Mouse (Mus musculus) midbrain, postnatal 0 days (tissue): ENCODE measurements around the gene Cdh23. TPM values are rescaled to one million over a fixed set of nuclear protein-coding genes. Genes with fewer than 3 reads are reported as not detected.
A peak's percentile ranks its signal among the peaks of the same experiment; 100 is the strongest.

Experiments
- ATAC-seq: fragments of 200-750 bp; cut with Nextera tagmentation; 2 replicates; pipeline ENCODE4 v1.8.0; 2017; ENCODE audit warnings: moderate number of reproducible peaks, mild to moderate bottlenecking, moderate TSS enrichment, moderate library complexity; ENCODE audit not compliant: low FRiP score
- DNase-seq: peaks from one replicate; pipeline ENCODE4 v3.0.0-alpha.2; 2015; ENCODE audit warnings: low spot score
- H3K27ac ChIP-seq: fragments of 300-500 bp; sonication (generic); 2 replicates; pipeline ENCODE4 v1.5.1; 2014; ENCODE audit warnings: low read depth, mild to moderate bottlenecking, low read length, mixed read lengths
- H3K27me3 ChIP-seq: fragments of 300-500 bp; sonication (generic); 2 replicates; pipeline ENCODE4 v1.6.1; 2014; ENCODE audit warnings: low read length, control low read depth, mixed read lengths; ENCODE audit not compliant: insufficient read depth
- H3K36me3 ChIP-seq: fragments of 300-500 bp; sonication (generic); 2 replicates; pipeline ENCODE4 v1.6.1; 2014; ENCODE audit warnings: low read length, control low read depth, mixed read lengths; ENCODE audit not compliant: insufficient read depth
- H3K4me1 ChIP-seq: fragments of 300-500 bp; sonication (generic); 2 replicates; pipeline ENCODE4 v1.6.1; 2014; ENCODE audit warnings: mild to moderate bottlenecking, control low read depth, antibody characterized with exemption, low read length, mixed read lengths; ENCODE audit not compliant: insufficient read depth
- H3K4me2 ChIP-seq: fragments of 300-500 bp; sonication (generic); 2 replicates; pipeline ENCODE4 v1.6.1; 2014; ENCODE audit warnings: low read depth, mild to moderate bottlenecking, low read length, mixed read lengths; ENCODE audit not compliant: poor library complexity, severe bottlenecking
- H3K4me3 ChIP-seq: fragments of 300-500 bp; sonication (generic); 2 replicates; pipeline ENCODE4 v1.5.1; 2014; ENCODE audit warnings: low read depth, mild to moderate bottlenecking, low read length, moderate library complexity
- H3K9ac ChIP-seq: fragments of 300-500 bp; sonication (generic); replicated peaks from 2 replicates; pipeline ENCODE4 v1.6.1; 2014; ENCODE audit warnings: mild to moderate bottlenecking, low read length, moderate library complexity, mixed read lengths; ENCODE audit not compliant: poor library complexity, severe bottlenecking
- H3K9me3 ChIP-seq: fragments of 300-500 bp; sonication (generic); 2 replicates; pipeline ENCODE4 v1.6.1; 2016; ENCODE audit warnings: low read length, control low read depth
- CTCF ChIP-seq: IDR thresholded peaks from 2 replicates; pipeline ENCODE4 v1.5.1; 2016; ENCODE audit warnings: antibody characterized with exemption, mild to moderate bottlenecking
- WGBS: fragments of 180-500 bp; shearing (Covaris S2); extraction: QIAGEN DNeasy Blood & Tissue Kit; methylation state at CpG from one replicate; pipeline ENCODE4 v1.1.7; 2014; 5-methylcytosine and 5-hydroxymethylcytosine counted together
- polyA plus RNA-seq: library from polyadenylated mRNA; unstranded; fragments of >200 nt; fragmentation: Nextera tagmentation; extraction: Ambion mirVana; gene quantifications from 2 replicates; pipeline ENCODE4 v1.2.1, GENCODE M21; 2015
- total RNA-seq: library from RNA; depleted of rRNA; stranded (reverse); fragments of >200 nt; gene quantifications from 2 replicates; pipeline ENCODE4 v1.2.3, GENCODE M21; 2014

Gene Cdh23
- total and polyA plus RNA-seq, 2 experiments from 2014 or later, result 4.8 to 20.8 TPM

GRCm38 (mm10) chr10:60398051-60398814 is 298.1 kb downstream of the Cdh23 start:
- TF ChIP-seq CTCF, result 0 out of 2 replicates have a peak, but pooled peaks have one; percentile 2
- no peaks in the 10 kb centered on the region for H3K4me1 ChIP-seq
- no peaks in the 10 kb centered on the region for H3K36me3 ChIP-seq
- ATAC-seq (no peak), DNase-seq (no peak)
- no peaks in the 10 kb centered on the region for H3K9me3 ChIP-seq
- WGBS, result 86% methylated on average over 10 of the region's 10 CpGs
- H3K4me3 ChIP-seq, result no peak overlapping the region
- no peak overlapping the region for H3K4me2 ChIP-seq
- H3K27ac ChIP-seq, result no peak overlapping the region
- no peak overlapping the region for H3K9ac ChIP-seq
- H3K27me3 ChIP-seq, result no peaks in the 10 kb centered on the region

- Histone ChIP-seq H3K9ac (no peak overlapping the region), H3K4me2 (no peak overlapping the region), H3K27me3 (no peaks in the 10 kb centered on the region), H3K36me3 (no peaks in the 10 kb centered on the region), H3K4me1 (no peaks in the 10 kb centered on the region), H3K4me3 (no peak overlapping the region), H3K27ac (no peak overlapping the region), H3K9me3 (no peaks in the 10 kb centered on the region)
- no peak for DNase-seq
- 77% methylated on average over 5 of the region's 5 CpGs for WGBS
- no peak for ATAC-seq
- no peak for TF ChIP-seq CTCF
Observed at GRCm38 (mm10) chr10:60395605-60396004, 300.7 kb downstream of the Cdh23 start.

GRCm38 (mm10) chr10:60394936-60395335 is 301.4 kb downstream of the Cdh23 start:
- ATAC-seq (no peak), DNase-seq (no peak)
- Histone ChIP-seq H3K27me3 (no peaks in the 10 kb centered on the region), H3K4me2 (no peak overlapping the region), H3K27ac (no peak overlapping the region), H3K4me3 (no peak overlapping the region), H3K36me3 (no peaks in the 10 kb centered on the region), H3K9ac (no peak overlapping the region), H3K4me1 (no peaks in the 10 kb centered on the region), H3K9me3 (no peaks in the 10 kb centered on the region)
- TF ChIP-seq CTCF, result no peak
- WGBS, result 70% methylated on average over 7 of the region's 7 CpGs

GRCm38 (mm10) chr10:60391661-60392060 is 304.6 kb downstream of the Cdh23 start:
- no peaks in the 10 kb centered on the region for H3K4me1 ChIP-seq
- no peak overlapping the region for H3K27ac ChIP-seq
- no peak overlapping the region for H3K9ac ChIP-seq
- H3K4me3 ChIP-seq, result no peak overlapping the region
- H3K9me3 ChIP-seq, result no peaks in the 10 kb centered on the region
- H3K36me3 ChIP-seq, result no peaks in the 10 kb centered on the region
- DNase-seq (peak; percentile 30), ATAC-seq (peak; percentile 35; the same call in 1 of the 2 replicates)
- no peak overlapping the region for H3K4me2 ChIP-seq
- WGBS, result 68% methylated on average over 9 of the region's 9 CpGs
- no peak for TF ChIP-seq CTCF
- no peaks in the 10 kb centered on the region for H3K27me3 ChIP-seq

- Histone ChIP-seq H3K4me2 (no peak overlapping the region), H3K36me3 (no peaks in the 10 kb centered on the region), H3K27me3 (no peaks in the 10 kb centered on the region), H3K9me3 (no peaks in the 10 kb centered on the region), H3K27ac (no peak overlapping the region), H3K9ac (no peak overlapping the region), H3K4me1 (no peaks in the 10 kb centered on the region), H3K4me3 (no peak overlapping the region)
- no peak for TF ChIP-seq CTCF
- no peak for ATAC-seq
- WGBS, result 61% methylated on average over 5 of the region's 5 CpGs
- no peak for DNase-seq
Observed at GRCm38 (mm10) chr10:60390904-60391420, 305.3 kb downstream of the Cdh23 start.

- H3K27ac ChIP-seq, result no peak overlapping the region
- H3K27me3 ChIP-seq, result no peaks in the 10 kb centered on the region
- ATAC-seq (no peak), DNase-seq (no peak)
- H3K36me3 ChIP-seq, result no peaks in the 10 kb centered on the region
- no peaks in the 10 kb centered on the region for H3K4me1 ChIP-seq
- 33% methylated on average over 6 of the region's 6 CpGs for WGBS
- H3K4me2 ChIP-seq, result no peak overlapping the region
- no peaks in the 10 kb centered on the region for H3K9me3 ChIP-seq
- no peak for TF ChIP-seq CTCF
- H3K9ac ChIP-seq, result no peak overlapping the region
- H3K4me3 ChIP-seq, result no peak overlapping the region
Observed at GRCm38 (mm10) chr10:60390177-60390903, 305.9 kb downstream of the Cdh23 start.
